Mouse (Mus musculus): ENCODE results near the gene Paqr3.

- TF ChIP-seq CTCF (IDR thresholded peaks at IDR 0.05; ENCODE audit: low read depth, low read length), result no peak
- no peak for TF ChIP-seq POLR2A (IDR thresholded peaks at IDR 0.05; ENCODE audit: extremely low read depth, insufficient read depth, low read length)
Measured at GRCm38 (mm10) chr5:97085071-97085470, 26.3 kb downstream of the Paqr3 start.
